Mouse (Mus musculus): Measurements from ENCODE around the gene Gpr142. TPM values are rescaled to one million over a fixed set of nuclear protein-coding genes. Genes with fewer than 3 reads are reported as not detected.
A peak's percentile ranks its signal among the peaks of the same experiment; 100 is the strongest.

Gpr142 gene
- polyA plus RNA-seq, 1 experiment from 2014 or later = not detected

DNA sequence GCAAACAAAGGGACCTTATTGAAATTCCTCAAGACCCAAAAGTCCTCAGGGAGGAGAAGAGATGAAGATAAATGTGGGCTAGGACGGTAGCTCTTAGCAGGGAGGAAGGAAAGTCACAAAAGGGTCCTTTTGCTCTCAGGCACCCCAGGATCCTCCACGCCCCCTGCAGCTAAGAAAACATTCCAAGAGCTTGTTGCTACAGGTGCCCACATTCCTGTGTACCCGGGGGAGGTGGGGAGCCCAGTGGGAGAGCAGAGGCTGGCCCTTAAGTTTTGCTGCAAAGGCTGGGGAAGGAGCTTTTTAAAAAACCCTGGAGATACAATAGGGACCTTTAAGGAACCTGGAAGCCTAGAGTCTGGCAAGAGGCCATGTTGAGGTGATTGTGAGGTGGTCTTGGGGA lies 21.7 kb downstream of the Gpr142 start:
- no peak overlapping the region for H3K27ac ChIP-seq
- ATAC-seq (ENCODE audit: insufficient number of reproducible peaks, insufficient read depth, low FRiP score, low TSS enrichment) = no peak
- H3K4me1 ChIP-seq = peaks cover 35% of the 10 kb centered on the region
- H3K4me3 ChIP-seq = no peak overlapping the region
- no peaks in the 10 kb centered on the region for H3K9me3 ChIP-seq
- no peaks in the 10 kb centered on the region for H3K27me3 ChIP-seq
- H3K9ac ChIP-seq = no peak overlapping the region
- WGBS = 22% methylated on average over 3 of the region's 3 CpGs
- H3K4me2 ChIP-seq (replicated peaks) = no peak overlapping the region
- H3K36me3 ChIP-seq = no peaks in the 10 kb centered on the region

DNA sequence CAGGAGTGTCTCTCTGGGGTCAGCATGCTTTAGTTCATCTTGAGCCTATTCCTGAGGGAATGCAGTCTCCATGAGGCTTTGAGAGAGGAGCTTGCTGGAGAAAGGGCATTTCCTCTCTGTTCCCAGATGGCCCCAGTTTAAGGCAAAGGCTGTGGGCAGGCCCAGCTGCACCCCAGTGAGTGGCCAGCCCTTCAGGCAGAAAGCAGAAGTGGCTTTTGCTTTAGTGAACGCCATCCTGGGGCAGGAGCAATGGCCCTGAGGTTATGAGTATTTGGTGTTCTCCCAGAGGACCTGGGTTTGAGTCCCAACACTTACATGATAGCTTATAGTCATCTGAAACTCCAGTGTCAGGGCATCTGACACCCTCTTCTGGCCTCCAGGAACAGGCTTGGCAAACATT lies 22.6 kb downstream of the Gpr142 start:
- Histone ChIP-seq H3K27me3 (no peaks in the 10 kb centered on the region), H3K9me3 (no peaks in the 10 kb centered on the region), H3K4me3 (no peak overlapping the region), H3K9ac (no peak overlapping the region), H3K27ac (no peak overlapping the region), H3K4me1 (peaks cover 35% of the 10 kb centered on the region), H3K36me3 (no peaks in the 10 kb centered on the region), H3K4me2 (replicated peaks) (no peak overlapping the region)
- 31% methylated on average over 1 of the region's 1 CpGs for WGBS
- no peak for ATAC-seq (ENCODE audit: insufficient number of reproducible peaks, insufficient read depth, low FRiP score, low TSS enrichment)

GRCm38 (mm10) chr11:114822727-114823126 lies 24.0 kb downstream of the Gpr142 start:
- Histone ChIP-seq H3K9me3 (no peaks in the 10 kb centered on the region), H3K27me3 (no peaks in the 10 kb centered on the region), H3K4me3 (no peak overlapping the region), H3K4me2 (replicated peaks) (peak overlapping the region; percentile 0; the same call in 1 of the 2 replicates), H3K36me3 (no peaks in the 10 kb centered on the region), H3K27ac (peak overlapping the region; percentile 83), H3K9ac (no peak overlapping the region), H3K4me1 (peaks cover 35% of the 10 kb centered on the region)
- no peak; the same call in 1 of the 2 replicates for ATAC-seq (ENCODE audit: insufficient number of reproducible peaks, insufficient read depth, low FRiP score, low TSS enrichment)
- 19% methylated on average over 12 of the region's 12 CpGs for WGBS

- Histone ChIP-seq H3K36me3 (no peaks in the 10 kb centered on the region), H3K27me3 (no peaks in the 10 kb centered on the region), H3K27ac (peak overlapping the region; percentile 83), H3K4me1 (peaks cover 35% of the 10 kb centered on the region), H3K9ac (no peak overlapping the region), H3K9me3 (no peaks in the 10 kb centered on the region), H3K4me2 (replicated peaks) (peak overlapping the region; percentile 0; the same call in 1 of the 2 replicates), H3K4me3 (no peak overlapping the region)
- ATAC-seq (ENCODE audit: insufficient number of reproducible peaks, insufficient read depth, low FRiP score, low TSS enrichment) = peak; percentile 73
- under 1% methylated on average over 11 of the region's 11 CpGs for WGBS
Observed at GRCm38 (mm10) chr11:114823199-114823725, 24.5 kb downstream of the Gpr142 start.

GRCm38 (mm10) chr11:114826686-114827085 lies 28.0 kb downstream of the Gpr142 start:
- Histone ChIP-seq H3K9me3 (no peaks in the 10 kb centered on the region), H3K27me3 (no peaks in the 10 kb centered on the region), H3K4me3 (no peak overlapping the region), H3K9ac (no peak overlapping the region), H3K27ac (peak overlapping the region; percentile 37; the same call in 1 of the 2 replicates), H3K36me3 (no peaks in the 10 kb centered on the region), H3K4me1 (peaks cover 37% of the 10 kb centered on the region), H3K4me2 (replicated peaks) (no peak overlapping the region)
- WGBS = 48% methylated on average over 5 of the region's 5 CpGs
- ATAC-seq (ENCODE audit: insufficient number of reproducible peaks, insufficient read depth, low FRiP score, low TSS enrichment) = no peak

DNA sequence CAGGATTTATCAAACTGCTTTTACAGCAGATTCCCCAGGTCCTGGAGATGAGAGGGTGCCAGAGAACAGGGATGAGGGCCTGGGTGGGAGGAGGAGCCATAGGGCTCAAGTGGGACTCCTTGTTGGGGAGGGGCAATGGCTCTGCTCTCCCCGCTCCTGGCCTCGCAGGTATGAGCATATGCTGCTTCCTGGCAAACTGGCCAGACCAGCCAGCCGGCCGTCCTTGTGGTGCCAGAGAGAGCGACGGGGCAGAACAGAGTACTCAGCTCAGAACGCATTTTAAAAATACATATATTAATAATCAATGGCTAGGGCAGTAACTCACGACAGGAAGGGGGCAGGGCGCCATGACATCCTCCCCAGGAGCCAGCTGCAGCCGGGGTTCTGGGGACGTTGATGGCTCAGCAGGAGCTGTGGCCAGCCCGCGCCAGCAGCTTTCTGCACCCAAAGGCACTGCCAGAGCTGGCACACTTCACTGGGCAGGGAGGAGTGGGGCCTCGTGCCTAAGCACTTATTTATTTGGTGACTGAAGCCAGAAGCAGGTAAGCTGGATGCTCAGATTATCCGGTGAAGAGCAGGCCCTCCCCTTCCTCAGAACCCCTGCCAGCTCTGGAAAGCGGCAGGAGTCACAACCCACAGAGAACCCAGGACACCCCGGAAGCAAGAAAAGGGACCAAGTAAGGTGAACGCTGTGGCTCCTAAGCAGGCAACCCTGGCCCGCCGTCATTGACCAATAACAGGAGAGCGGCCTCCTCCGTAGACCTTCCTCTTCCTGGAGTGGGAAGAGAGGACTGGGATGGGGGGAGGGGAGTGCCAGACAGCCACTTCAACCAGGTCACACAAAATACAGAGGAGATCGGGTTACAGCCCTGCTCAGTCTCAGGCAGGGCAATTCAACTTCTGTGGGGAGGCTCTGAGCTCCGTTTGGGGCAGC lies 31.0 kb downstream of the Gpr142 start:
- peak overlapping the region; percentile 49; the same call in 1 of the 2 replicates for H3K9ac ChIP-seq
- peaks cover 20% of the 10 kb centered on the region for H3K4me1 ChIP-seq
- H3K4me3 ChIP-seq = peak overlapping the region; percentile 23; the same call in 1 of the 2 replicates
- peak overlapping the region; percentile 94 for H3K27ac ChIP-seq
- H3K4me2 ChIP-seq (replicated peaks) = peak overlapping the region; percentile 52
- no peaks in the 10 kb centered on the region for H3K9me3 ChIP-seq
- no peaks in the 10 kb centered on the region for H3K36me3 ChIP-seq
- H3K27me3 ChIP-seq = no peaks in the 10 kb centered on the region
- peak; percentile 88 for ATAC-seq (ENCODE audit: insufficient number of reproducible peaks, insufficient read depth, low FRiP score, low TSS enrichment)
- WGBS = 4% methylated on average over 24 of the region's 24 CpGs

GRCm38 (mm10) chr11:114830433-114830773 lies 31.7 kb downstream of the Gpr142 start:
- H3K4me3 ChIP-seq = peak overlapping the region; percentile 23; the same call in 1 of the 2 replicates
- 9% methylated on average over 8 of the region's 8 CpGs for WGBS
- H3K9me3 ChIP-seq = no peaks in the 10 kb centered on the region
- peak overlapping the region; percentile 94 for H3K27ac ChIP-seq
- no peak for ATAC-seq (ENCODE audit: insufficient number of reproducible peaks, insufficient read depth, low FRiP score, low TSS enrichment)
- H3K4me1 ChIP-seq = peaks cover 20% of the 10 kb centered on the region
- 0 out of 2 replicates have a peak overlapping the region, but pooled peaks have one; percentile 49 for H3K9ac ChIP-seq
- no peaks in the 10 kb centered on the region for H3K36me3 ChIP-seq
- H3K4me2 ChIP-seq (replicated peaks) = peak overlapping the region; percentile 52
- H3K27me3 ChIP-seq = no peaks in the 10 kb centered on the region

DNA sequence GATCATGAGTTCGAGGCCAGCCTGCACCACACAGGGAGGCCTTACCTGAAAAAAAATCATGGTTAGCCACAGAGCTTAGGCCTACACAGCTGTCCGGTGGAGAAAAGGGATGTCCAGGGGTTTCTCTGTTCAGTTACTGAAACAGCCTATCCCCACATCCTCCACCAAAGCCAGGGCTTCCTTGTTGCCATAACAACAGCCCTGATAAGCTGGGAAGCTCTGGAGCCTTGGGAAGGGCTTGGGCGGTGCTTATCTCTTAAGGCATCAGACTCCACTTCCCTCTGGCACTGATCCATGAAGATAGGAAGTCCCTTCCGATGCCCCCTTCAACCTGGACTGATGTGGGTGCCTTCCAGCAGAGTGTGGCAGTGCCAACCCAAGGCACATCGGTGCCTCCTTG lies 34.4 kb downstream of the Gpr142 start:
- Histone ChIP-seq H3K4me1 (peaks cover 25% of the 10 kb centered on the region), H3K27ac (no peak overlapping the region), H3K4me3 (no peak overlapping the region), H3K27me3 (no peaks in the 10 kb centered on the region), H3K9ac (no peak overlapping the region), H3K4me2 (replicated peaks) (no peak overlapping the region), H3K36me3 (no peaks in the 10 kb centered on the region), H3K9me3 (no peaks in the 10 kb centered on the region)
- WGBS = 64% methylated on average over 5 of the region's 5 CpGs
- no peak for ATAC-seq (ENCODE audit: insufficient number of reproducible peaks, insufficient read depth, low FRiP score, low TSS enrichment)

DNA sequence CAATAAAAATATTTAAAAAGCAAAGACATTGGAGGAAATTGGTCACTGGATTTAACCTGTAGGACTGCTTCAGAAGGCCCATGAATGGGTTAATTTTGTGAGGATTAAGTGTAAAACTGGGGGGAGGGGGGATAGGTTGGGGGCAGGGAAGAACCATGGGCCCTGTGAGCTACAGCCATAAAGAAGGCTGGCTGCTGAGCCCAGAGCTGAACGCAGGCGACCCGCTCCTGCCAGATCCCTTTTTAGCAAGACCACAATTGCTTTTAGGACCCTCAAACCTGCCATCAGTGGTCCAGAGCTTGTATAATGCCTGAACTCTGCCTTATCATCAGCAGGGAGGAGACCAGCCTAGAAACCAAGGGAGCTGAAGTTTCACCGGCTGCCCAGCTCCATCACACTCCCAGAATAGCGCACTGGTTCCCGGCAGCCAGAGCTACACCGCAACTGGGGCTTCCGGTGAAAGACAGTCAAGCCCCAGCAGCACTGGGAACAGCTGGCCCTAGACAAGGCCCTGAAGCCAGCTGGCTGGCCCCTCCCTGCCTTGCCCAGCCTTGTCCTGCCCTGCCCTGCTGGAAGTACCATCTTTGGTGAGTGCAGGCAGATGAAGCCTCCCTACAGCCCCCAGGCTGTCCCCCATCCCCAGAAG lies 45.2 kb downstream of the Gpr142 start:
- peak overlapping the region; percentile 14 for H3K4me2 ChIP-seq (replicated peaks)
- H3K36me3 ChIP-seq = no peaks in the 10 kb centered on the region
- no peaks in the 10 kb centered on the region for H3K9me3 ChIP-seq
- 3% methylated on average over 8 of the region's 8 CpGs for WGBS
- H3K27ac ChIP-seq = peak overlapping the region; percentile 86
- H3K27me3 ChIP-seq = no peaks in the 10 kb centered on the region
- H3K4me3 ChIP-seq = no peak overlapping the region
- H3K4me1 ChIP-seq = peaks cover 18% of the 10 kb centered on the region
- peak overlapping the region; percentile 42 for H3K9ac ChIP-seq
- peak; percentile 85 for ATAC-seq (ENCODE audit: insufficient number of reproducible peaks, insufficient read depth, low FRiP score, low TSS enrichment)

DNA sequence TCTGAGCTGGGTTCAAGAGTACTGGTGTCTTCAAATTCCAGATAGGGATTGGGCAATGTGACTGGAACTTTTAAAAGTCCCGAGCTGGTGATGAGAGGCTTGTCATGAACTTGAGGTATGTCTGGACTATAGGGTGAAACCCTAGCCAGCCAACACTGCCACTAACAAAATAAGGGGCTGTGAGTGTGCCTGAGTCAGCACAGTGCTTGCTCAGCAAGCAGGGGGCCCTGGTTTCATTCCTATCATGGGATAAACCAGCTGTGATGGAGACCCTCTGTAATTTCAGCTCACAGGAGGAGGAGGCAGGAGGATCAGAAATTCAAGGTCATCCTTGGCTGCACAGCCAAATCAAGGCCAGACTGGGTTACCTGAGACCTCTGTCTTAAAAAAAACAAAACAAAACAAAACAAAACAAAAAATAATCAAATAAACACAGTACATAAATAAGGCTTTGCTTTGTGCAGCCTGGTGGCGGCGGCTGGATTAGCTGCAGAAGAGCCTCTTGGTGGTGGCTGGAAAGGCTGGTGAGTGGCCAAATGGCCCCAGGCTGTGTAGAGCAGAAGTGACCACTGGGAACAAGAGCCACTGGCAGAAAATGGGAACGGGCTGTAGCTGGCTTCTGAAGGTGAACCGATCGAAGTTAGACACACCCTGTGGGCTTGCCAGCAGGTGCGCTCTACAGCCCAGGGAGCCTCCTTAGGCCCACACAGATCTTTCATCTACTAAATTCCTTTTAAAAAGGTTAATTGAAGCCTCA lies 45.9 kb downstream of the Gpr142 start:
- WGBS = 58% methylated on average over 7 of the region's 7 CpGs
- H3K4me1 ChIP-seq = peaks cover 24% of the 10 kb centered on the region
- no peak for ATAC-seq (ENCODE audit: insufficient number of reproducible peaks, insufficient read depth, low FRiP score, low TSS enrichment)
- no peak overlapping the region for H3K4me3 ChIP-seq
- H3K27me3 ChIP-seq = no peaks in the 10 kb centered on the region
- H3K4me2 ChIP-seq (replicated peaks) = peak overlapping the region; percentile 14
- H3K36me3 ChIP-seq = no peaks in the 10 kb centered on the region
- H3K9me3 ChIP-seq = no peaks in the 10 kb centered on the region
- peak overlapping the region; percentile 86 for H3K27ac ChIP-seq
- H3K9ac ChIP-seq = peak overlapping the region; percentile 42; the same call in 1 of the 2 replicates

- no peak for ATAC-seq (ENCODE audit: insufficient number of reproducible peaks, insufficient read depth, low FRiP score, low TSS enrichment)
- H3K4me1 ChIP-seq = peaks cover 33% of the 10 kb centered on the region
- H3K9ac ChIP-seq = no peak overlapping the region
- no peak overlapping the region for H3K4me2 ChIP-seq (replicated peaks)
- no peak overlapping the region for H3K4me3 ChIP-seq
- no peak overlapping the region for H3K27ac ChIP-seq
- no peaks in the 10 kb centered on the region for H3K27me3 ChIP-seq
- 72% methylated on average over 4 of the region's 4 CpGs for WGBS
- H3K9me3 ChIP-seq = no peaks in the 10 kb centered on the region
- H3K36me3 ChIP-seq = no peaks in the 10 kb centered on the region
Observed at GRCm38 (mm10) chr11:114846336-114846735, 47.6 kb downstream of the Gpr142 start.
